Mouse (Mus musculus): ENCODE measurements around the gene Olfr690.

Olfr690 gene

DNA sequence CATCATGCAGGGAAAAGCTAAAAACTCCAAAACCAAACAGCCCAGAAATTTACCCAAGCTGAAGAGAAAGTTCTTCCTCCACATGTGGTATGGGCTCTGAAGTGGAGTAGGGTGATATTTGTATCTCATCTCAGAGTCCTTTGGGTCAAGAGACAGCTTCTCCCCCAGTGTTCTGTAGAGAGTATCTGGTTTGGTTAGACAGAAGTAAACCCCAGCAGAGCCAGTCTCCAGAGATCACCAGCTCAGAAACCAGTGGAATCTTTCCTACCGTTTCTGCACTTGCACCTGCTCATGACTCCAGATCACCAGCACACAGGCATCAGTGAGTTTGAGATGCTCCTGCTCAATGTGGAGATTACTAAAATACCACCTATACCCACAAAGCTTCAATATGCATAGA, at the start of gene Olfr690:
Gene Olfr690 (minus strand): TSS at position 101 of the 400 bp plus-strand sequence.
- TF ChIP-seq GATA4 (IDR thresholded peaks at IDR 0.05; ENCODE audit: insufficient replicate concordance, low read length): no peak

DNA sequence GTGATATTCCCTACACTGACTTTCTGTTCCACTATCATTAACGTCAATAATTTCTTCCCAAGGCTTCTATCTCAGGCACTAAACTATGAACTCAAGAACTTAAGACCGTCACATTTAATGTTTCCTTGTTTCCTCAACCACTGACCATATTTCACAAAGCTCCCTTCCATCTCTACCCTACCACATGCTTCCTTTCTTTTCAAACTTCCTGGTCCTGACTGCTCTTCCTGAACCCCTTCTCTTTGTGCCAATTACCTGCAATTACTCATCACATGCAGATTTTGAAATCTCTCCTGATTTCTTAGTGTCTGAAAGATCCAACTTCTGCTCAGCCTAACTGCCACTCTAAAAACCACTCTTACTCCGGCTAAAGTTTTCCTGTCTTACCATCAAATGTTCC, 46.4 kb upstream of the Olfr690 start:
- TF ChIP-seq GATA4 (IDR thresholded peaks at IDR 0.05; ENCODE audit: insufficient replicate concordance, low read length): no peak

- TF ChIP-seq GATA4 (IDR thresholded peaks at IDR 0.05; ENCODE audit: insufficient replicate concordance, low read length): no peak
Measured at GRCm38 (mm10) chr7:105374866-105375265, 41.0 kb upstream of the Olfr690 start, which contains the start of gene Gm5901. TSS of gene Gm5901 (plus strand) at chr7:105375038.

DNA sequence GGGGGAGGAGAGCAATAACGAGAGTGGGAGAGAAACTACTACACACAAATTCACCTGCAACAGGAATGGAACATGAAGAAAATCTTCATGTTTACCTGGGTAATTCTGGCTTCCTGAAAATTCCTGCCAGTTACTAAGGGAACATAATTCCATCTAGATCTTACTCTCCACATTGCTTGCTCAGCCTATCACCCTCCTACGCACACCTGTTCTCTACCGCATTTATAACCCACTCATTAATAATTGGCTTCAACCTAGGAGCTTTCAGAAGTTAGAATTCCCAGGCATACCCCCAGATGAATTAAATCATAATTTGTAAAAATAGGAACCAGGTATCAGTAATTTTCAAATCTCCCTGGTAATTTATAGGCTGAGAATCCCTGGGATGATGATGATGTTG, 40.1 kb upstream of the Olfr690 start:
- TF ChIP-seq GATA4 (IDR thresholded peaks at IDR 0.05; ENCODE audit: insufficient replicate concordance, low read length): no peak

GRCm38 (mm10) chr7:105373509-105373908, 39.6 kb upstream of the Olfr690 start:
- no peak for TF ChIP-seq GATA4 (IDR thresholded peaks at IDR 0.05; ENCODE audit: insufficient replicate concordance, low read length)

- TF ChIP-seq GATA4 (IDR thresholded peaks at IDR 0.05; ENCODE audit: insufficient replicate concordance, low read length): no peak
Measured at GRCm38 (mm10) chr7:105372912-105373311, 39.0 kb upstream of the Olfr690 start.

- TF ChIP-seq GATA4 (IDR thresholded peaks at IDR 0.05; ENCODE audit: insufficient replicate concordance, low read length): no peak
Measured at GRCm38 (mm10) chr7:105368521-105368920, 34.6 kb upstream of the Olfr690 start.

- TF ChIP-seq GATA4 (IDR thresholded peaks at IDR 0.05; ENCODE audit: insufficient replicate concordance, low read length): no peak
Measured at GRCm38 (mm10) chr7:105367930-105368329, 34.0 kb upstream of the Olfr690 start, which contains the start of gene Olfr692. TSS of gene Olfr692 (plus strand) at chr7:105368230.

GRCm38 (mm10) chr7:105367268-105367667, 33.4 kb upstream of the Olfr690 start:
- TF ChIP-seq GATA4 (IDR thresholded peaks at IDR 0.05; ENCODE audit: insufficient replicate concordance, low read length): no peak

DNA sequence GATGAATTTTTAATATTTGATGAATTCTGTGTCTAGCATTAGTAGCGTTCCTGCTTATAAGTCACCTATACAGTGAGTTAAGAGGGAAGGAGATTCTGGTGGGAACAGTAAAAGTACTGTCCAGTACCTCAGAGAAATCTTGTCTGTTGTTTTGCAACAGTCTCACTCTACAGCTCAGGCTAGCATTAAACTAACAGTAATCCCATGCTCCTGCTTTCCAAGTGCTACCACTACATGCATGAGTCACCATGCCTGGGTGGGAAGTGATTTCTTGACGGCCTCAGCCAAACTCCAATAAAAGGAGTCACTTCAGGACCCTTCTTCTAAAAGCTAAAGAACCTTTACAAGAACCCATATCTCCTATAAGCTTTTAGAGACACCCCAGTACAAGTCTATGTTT, 27.8 kb upstream of the Olfr690 start:
- no peak for TF ChIP-seq GATA4 (IDR thresholded peaks at IDR 0.05; ENCODE audit: insufficient replicate concordance, low read length)

- TF ChIP-seq GATA4 (IDR thresholded peaks at IDR 0.05; ENCODE audit: insufficient replicate concordance, low read length): no peak
Measured at GRCm38 (mm10) chr7:105342752-105343151, 8.8 kb upstream of the Olfr690 start.

- no peak for TF ChIP-seq GATA4 (IDR thresholded peaks at IDR 0.05; ENCODE audit: insufficient replicate concordance, low read length)
Measured at GRCm38 (mm10) chr7:105342170-105342569, 8.3 kb upstream of the Olfr690 start, which contains the start of gene Olfr691. TSS of gene Olfr691 (minus strand) at chr7:105342270.

DNA sequence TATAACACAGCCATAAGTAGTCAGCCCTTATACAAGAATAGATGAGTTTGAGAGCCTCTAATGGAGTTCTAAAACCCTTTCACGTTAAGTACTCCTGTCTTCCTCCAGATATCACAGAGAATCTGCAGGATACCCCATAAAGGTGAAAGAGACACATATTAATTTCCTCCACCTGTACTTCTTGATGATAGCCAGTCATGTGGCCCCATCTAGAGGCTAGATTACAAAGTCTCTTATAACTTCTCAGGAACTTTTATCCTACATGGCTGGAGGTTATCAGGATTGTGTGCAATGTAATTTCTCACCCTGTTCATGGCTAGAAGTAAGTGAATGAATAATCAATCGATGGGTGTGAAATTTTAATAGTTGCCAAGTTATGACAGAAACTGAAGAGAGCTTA, 8.6 kb downstream of the Olfr690 start:
- TF ChIP-seq GATA4 (IDR thresholded peaks at IDR 0.05; ENCODE audit: insufficient replicate concordance, low read length): no peak

- TF ChIP-seq GATA4 (IDR thresholded peaks at IDR 0.05; ENCODE audit: insufficient replicate concordance, low read length): no peak
Measured at GRCm38 (mm10) chr7:105310865-105311264, 23.0 kb downstream of the Olfr690 start, which contains the start of gene Olfr689. TSS of gene Olfr689 (plus strand) at chr7:105311165.

DNA sequence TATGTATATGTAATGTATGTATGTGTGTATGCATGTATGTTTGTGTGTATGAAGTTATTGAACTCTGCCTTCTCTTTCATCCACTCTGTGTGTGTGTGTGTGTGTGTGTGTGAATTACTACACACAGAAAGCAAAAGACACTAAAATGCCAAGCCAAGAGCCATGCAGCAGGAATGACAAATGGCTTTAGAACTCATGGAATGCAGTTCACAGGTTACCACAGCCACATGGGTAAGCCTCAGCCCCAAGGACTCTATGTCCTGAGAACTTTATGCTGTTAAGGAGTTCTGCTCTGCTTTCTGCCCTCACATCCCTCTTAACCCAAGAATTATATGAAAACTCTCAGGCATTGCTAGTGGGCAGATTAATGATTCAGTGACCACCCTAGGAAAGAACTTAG, 43.9 kb downstream of the Olfr690 start:
- no peak for TF ChIP-seq GATA4 (IDR thresholded peaks at IDR 0.05; ENCODE audit: insufficient replicate concordance, low read length)

GRCm38 (mm10) chr7:105287795-105288194, 46.1 kb downstream of the Olfr690 start, which contains the start of gene Olfr688:
TSS of gene Olfr688 (plus strand) at chr7:105288095.
- no peak for TF ChIP-seq GATA4 (IDR thresholded peaks at IDR 0.05; ENCODE audit: insufficient replicate concordance, low read length)

Data from liver, adult (tissue).